Mouse (Mus musculus) ES-E14 (cell line): ENCODE results near the gene Zfp541.

Source experiments
- CHD2 ChIP-seq: IDR thresholded peaks from 2 replicates; pipeline ENCODE4 v1.6.1; 2014; ENCODE audit warnings: mild to moderate bottlenecking, low read depth, low read length, inconsistent platforms
- MAFK ChIP-seq: IDR thresholded peaks from 2 replicates; pipeline ENCODE4 v1.6.1; 2014; ENCODE audit warnings: mild to moderate bottlenecking, low read depth, low read length, inconsistent platforms; ENCODE audit not compliant: insufficient read depth
- ZC3H11A ChIP-seq: IDR thresholded peaks from 2 replicates; pipeline ENCODE4 v1.6.1; 2012; ENCODE audit warnings: low read depth, mild to moderate bottlenecking, inconsistent platforms, low read length, borderline replicate concordance
- ZNF384 ChIP-seq: IDR thresholded peaks from 2 replicates; pipeline ENCODE4 v1.6.1; 2012; ENCODE audit warnings: low read depth, low read length, inconsistent platforms

DNA sequence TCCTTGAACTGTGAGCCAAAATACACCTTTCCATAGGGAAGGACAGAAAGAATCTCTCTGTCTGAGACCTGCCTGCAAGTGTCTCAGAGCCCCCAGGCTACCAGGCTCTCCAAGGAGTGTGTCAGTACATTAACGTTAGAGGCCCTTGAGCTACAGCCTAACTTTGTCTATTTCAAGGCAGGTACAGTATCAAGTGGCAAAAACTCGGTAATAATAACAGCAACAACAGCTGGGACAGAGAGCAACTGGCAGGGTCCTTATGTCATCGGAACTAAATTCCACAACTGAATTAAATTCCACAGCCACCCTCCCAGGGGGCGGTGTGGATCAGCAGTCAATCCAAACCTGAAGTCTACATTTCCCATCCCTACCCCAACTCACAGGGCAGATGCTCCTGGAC is 30.5 kb upstream of the Zfp541 start:
- TF ChIP-seq MAFK: no peak
- no peak for TF ChIP-seq ZC3H11A
- no peak for TF ChIP-seq CHD2
- no peak for TF ChIP-seq ZNF384
